Mouse (Mus musculus): ENCODE measurements around the gene Dnajc11.
A peak's percentile ranks its signal among the peaks of the same experiment; 100 is the strongest.

Dnajc11 gene

GRCm38 (mm10) chr4:151934215-151934572 is 703 bp downstream of the Dnajc11 start:
- no peak for DNase-seq

GRCm38 (mm10) chr4:151937441-151937840 is 4.0 kb downstream of the Dnajc11 start:
- DNase-seq, result no peak

GRCm38 (mm10) chr4:151938089-151938488 is 4.6 kb downstream of the Dnajc11 start:
- no peak for DNase-seq

GRCm38 (mm10) chr4:151946211-151946610 is 12.7 kb downstream of the Dnajc11 start:
- DNase-seq, result no peak

- DNase-seq, result no peak
Observed at GRCm38 (mm10) chr4:151948497-151949471, 15.3 kb downstream of the Dnajc11 start.

- no peak for DNase-seq
Observed at GRCm38 (mm10) chr4:151953209-151953608, 19.7 kb downstream of the Dnajc11 start.

- no peak for DNase-seq
Observed at GRCm38 (mm10) chr4:151955791-151956190, 22.3 kb downstream of the Dnajc11 start.

GRCm38 (mm10) chr4:151957584-151958315 is 24.3 kb downstream of the Dnajc11 start:
- no peak for DNase-seq

GRCm38 (mm10) chr4:151959849-151960512 is 26.5 kb downstream of the Dnajc11 start:
- DNase-seq, result no peak

- no peak for DNase-seq
Observed at GRCm38 (mm10) chr4:151960513-151960854, 27.0 kb downstream of the Dnajc11 start.

- no peak for DNase-seq
Observed at GRCm38 (mm10) chr4:151962817-151963216, 29.3 kb downstream of the Dnajc11 start.

GRCm38 (mm10) chr4:151968204-151968921 is 34.9 kb downstream of the Dnajc11 start:
- no peak for DNase-seq

- DNase-seq, result peak; percentile 49
Observed at GRCm38 (mm10) chr4:151972221-151972967, 38.9 kb downstream of the Dnajc11 start.

GRCm38 (mm10) chr4:151975441-151975840 is 42.0 kb downstream of the Dnajc11 start:
- DNase-seq, result peak; percentile 72

GRCm38 (mm10) chr4:151977748-151978147 is 44.3 kb downstream of the Dnajc11 start:
- DNase-seq, result peak; percentile 97

- DNase-seq, result no peak
Observed at GRCm38 (mm10) chr4:151980699-151981098, 47.2 kb downstream of the Dnajc11 start.

GRCm38 (mm10) chr4:151981363-151981762 is 47.9 kb downstream of the Dnajc11 start:
- peak; percentile 81 for DNase-seq

GRCm38 (mm10) chr4:151983043-151983442 is 49.6 kb downstream of the Dnajc11 start:
- DNase-seq, result no peak

GRCm38 (mm10) chr4:151983560-151983959 is 50.1 kb downstream of the Dnajc11 start:
- DNase-seq, result no peak

GRCm38 (mm10) chr4:151985886-151986285 is 52.4 kb downstream of the Dnajc11 start:
- no peak for DNase-seq

- no peak for DNase-seq
Observed at GRCm38 (mm10) chr4:151986650-151987049, 53.2 kb downstream of the Dnajc11 start.

- no peak for DNase-seq
Observed at GRCm38 (mm10) chr4:151988014-151988341, 54.5 kb downstream of the Dnajc11 start.
